Mouse (Mus musculus): Measurements from ENCODE around the gene Mtmr3. TPM values are rescaled to one million over a fixed set of nuclear protein-coding genes. Genes with fewer than 3 reads are reported as not detected.

Mtmr3 gene
- total RNA-seq, 1 experiment, result 30.7 TPM

DNA sequence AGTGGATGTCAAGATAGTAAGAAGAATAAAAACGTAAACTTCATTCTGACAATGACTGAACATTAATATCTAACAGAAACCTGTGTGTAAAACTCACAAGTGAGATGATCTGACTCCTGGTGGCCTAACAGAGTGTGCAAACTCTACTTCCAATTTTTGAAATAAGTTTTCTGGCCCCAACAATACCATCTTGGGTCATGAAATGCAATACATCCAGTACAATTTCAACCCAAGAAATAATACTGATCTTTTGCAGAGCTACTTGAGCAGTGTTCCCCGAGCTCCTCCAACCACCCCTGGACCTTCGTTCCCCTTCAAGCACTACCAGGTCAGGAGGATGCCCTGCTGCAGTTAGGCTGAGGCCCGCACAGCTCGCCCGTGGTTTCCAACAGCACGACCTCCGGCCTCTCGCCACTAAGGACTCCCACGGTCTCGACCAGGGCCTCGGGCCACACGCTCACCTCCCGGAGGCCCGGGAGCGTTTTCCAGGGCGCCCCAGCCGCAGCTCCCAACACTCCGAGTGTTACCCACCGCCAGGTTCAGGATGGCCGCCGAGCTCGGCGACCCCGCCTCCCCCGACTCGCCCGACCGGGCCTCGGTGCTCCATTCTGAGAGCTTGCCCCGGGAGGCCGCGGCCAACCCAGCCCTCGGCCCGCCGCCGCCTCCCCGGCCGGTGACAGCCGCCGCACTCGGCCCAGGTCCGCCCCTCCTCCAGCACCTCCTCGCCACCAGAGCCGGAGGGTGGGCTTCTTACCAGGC, 635 bp downstream of the Mtmr3 start:
- H3K9ac ChIP-seq (ENCODE audit: insufficient read depth, low read depth, low read length, poor library complexity, severe bottlenecking), result peak overlapping the region; percentile 94
- TF ChIP-seq MAFK (IDR thresholded peaks at IDR 0.05; ENCODE audit: insufficient read depth, low read depth, low read length) (no peak), ZC3H11A (IDR thresholded peaks at IDR 0.05; ENCODE audit: borderline replicate concordance, low read depth, low read length) (no peak), CHD2 (IDR thresholded peaks at IDR 0.05; ENCODE audit: low read depth, low read length) (no peak), HCFC1 (IDR thresholded peaks at IDR 0.05; ENCODE audit: borderline replicate concordance, insufficient read depth, low read length) (no peak), ZNF384 (IDR thresholded peaks at IDR 0.05; ENCODE audit: low read depth, low read length) (no peak)

GRCm38 (mm10) chr11:4593491-4593848, 1.2 kb downstream of the Mtmr3 start:
- no peak overlapping the region for H3K9ac ChIP-seq (ENCODE audit: insufficient read depth, low read depth, low read length, poor library complexity, severe bottlenecking)
- no peak for DNase-seq (ENCODE audit: low read depth, low spot score)
- peaks cover 2% of the 10 kb centered on the region; the same call in 1 of the 2 replicates for H3K36me3 ChIP-seq (ENCODE audit: control insufficient read depth, insufficient read depth, low read length, poor library complexity, severe bottlenecking)
- TF ChIP-seq MAFK (IDR thresholded peaks at IDR 0.05; ENCODE audit: insufficient read depth, low read depth, low read length), result no peak
- no peak for TF ChIP-seq ZNF384 (IDR thresholded peaks at IDR 0.05; ENCODE audit: low read depth, low read length)
- no peak for TF ChIP-seq CHD2 (IDR thresholded peaks at IDR 0.05; ENCODE audit: low read depth, low read length)
- no peak for TF ChIP-seq ZC3H11A (IDR thresholded peaks at IDR 0.05; ENCODE audit: borderline replicate concordance, low read depth, low read length)
- no peak for TF ChIP-seq HCFC1 (IDR thresholded peaks at IDR 0.05; ENCODE audit: borderline replicate concordance, insufficient read depth, low read length)
- H3K4me1 ChIP-seq (ENCODE audit: control insufficient read depth in 2 of 2, insufficient read depth in 2 of 2, low read length in 2 of 2, poor library complexity in 1 of 2), result peaks cover 6% of the 10 kb centered on the region in 2 experiments; a peak in 3 of 4 replicates
- peak overlapping the region in 1 of 2 experiments; percentile 94; a peak in 2 of 4 replicates for H3K4me3 ChIP-seq (ENCODE audit: insufficient read depth in 1 of 2, low read depth in 1 of 2, low read length in 2 of 2, poor library complexity in 1 of 2, severe bottlenecking in 1 of 2)
- no peaks in the 10 kb centered on the region for H3K9me3 ChIP-seq (ENCODE audit: control insufficient read depth, insufficient read depth, low read depth, low read length)
- in situ Hi-C loops (cut with MboI; ENCODE audit: low sequenced_read_pairs in 2 of 2, unreplicated experiment in 2 of 2), result no loop called here
- H3K27ac ChIP-seq (ENCODE audit: insufficient read depth, low read depth, low read length, poor library complexity, severe bottlenecking), result no peak overlapping the region

More for the DNA sequence above, 635 bp downstream of the Mtmr3 start:
- peak overlapping the region; percentile 94 for H3K4me3 ChIP-seq (ENCODE audit: insufficient read depth in 1 of 2, low read depth in 1 of 2, low read length in 2 of 2, poor library complexity in 1 of 2, severe bottlenecking in 1 of 2)
- peak overlapping the region; percentile 48; the same call in 1 of the 2 replicates for H3K27ac ChIP-seq (ENCODE audit: insufficient read depth, low read depth, low read length, poor library complexity, severe bottlenecking)
- H3K36me3 ChIP-seq (ENCODE audit: control insufficient read depth, insufficient read depth, low read length, poor library complexity, severe bottlenecking), result peaks cover 2% of the 10 kb centered on the region; the same call in 1 of the 2 replicates
- in situ Hi-C loops (cut with MboI; ENCODE audit: low sequenced_read_pairs in 2 of 2, unreplicated experiment in 2 of 2), result no loop called here
- no peak for DNase-seq (ENCODE audit: low read depth, low spot score)
- peaks cover 6% of the 10 kb centered on the region in 2 experiments; a peak in 3 of 4 replicates for H3K4me1 ChIP-seq (ENCODE audit: control insufficient read depth in 2 of 2, insufficient read depth in 2 of 2, low read length in 2 of 2, poor library complexity in 1 of 2)
- no peaks in the 10 kb centered on the region for H3K9me3 ChIP-seq (ENCODE audit: control insufficient read depth, insufficient read depth, low read depth, low read length)

DNA sequence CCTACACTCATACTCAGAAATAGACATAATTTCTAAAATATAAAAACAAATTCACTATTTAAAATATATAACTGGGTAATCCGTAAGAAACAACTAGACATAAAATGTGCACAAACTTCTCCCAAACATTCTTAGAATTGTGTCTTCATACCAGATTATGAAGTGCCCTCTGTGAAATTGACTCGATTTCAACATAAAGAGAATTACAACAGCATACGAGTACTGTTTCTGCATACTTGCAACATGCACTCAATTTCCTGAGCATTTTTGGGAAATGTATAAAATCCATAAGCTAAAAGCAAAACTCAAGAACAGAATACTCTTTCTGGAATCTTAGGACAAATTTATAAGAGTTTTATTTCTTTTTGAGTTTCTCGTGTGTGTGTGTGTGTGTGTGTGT, 2.9 kb downstream of the Mtmr3 start:
- Histone ChIP-seq H3K9ac (ENCODE audit: insufficient read depth, low read depth, low read length, poor library complexity, severe bottlenecking) (no peak overlapping the region), H3K4me1 (ENCODE audit: control insufficient read depth in 2 of 2, insufficient read depth in 2 of 2, low read length in 2 of 2, poor library complexity in 1 of 2) (peaks cover 6% of the 10 kb centered on the region in 2 experiments; a peak in 3 of 4 replicates), H3K27ac (ENCODE audit: insufficient read depth, low read depth, low read length, poor library complexity, severe bottlenecking) (no peak overlapping the region), H3K4me3 (ENCODE audit: insufficient read depth in 1 of 2, low read depth in 1 of 2, low read length in 2 of 2, poor library complexity in 1 of 2, severe bottlenecking in 1 of 2) (no peak overlapping the region), H3K9me3 (ENCODE audit: control insufficient read depth, insufficient read depth, low read depth, low read length) (no peaks in the 10 kb centered on the region), H3K36me3 (ENCODE audit: control insufficient read depth, insufficient read depth, low read length, poor library complexity, severe bottlenecking) (peaks cover 2% of the 10 kb centered on the region; the same call in 1 of the 2 replicates)
- DNase-seq (ENCODE audit: low read depth, low spot score), result no peak
- TF ChIP-seq MAFK (IDR thresholded peaks at IDR 0.05; ENCODE audit: insufficient read depth, low read depth, low read length) (no peak), ZC3H11A (IDR thresholded peaks at IDR 0.05; ENCODE audit: borderline replicate concordance, low read depth, low read length) (no peak), ZNF384 (IDR thresholded peaks at IDR 0.05; ENCODE audit: low read depth, low read length) (no peak), CHD2 (IDR thresholded peaks at IDR 0.05; ENCODE audit: low read depth, low read length) (no peak), HCFC1 (IDR thresholded peaks at IDR 0.05; ENCODE audit: borderline replicate concordance, insufficient read depth, low read length) (no peak)
- in situ Hi-C loops (cut with MboI; ENCODE audit: low sequenced_read_pairs in 2 of 2, unreplicated experiment in 2 of 2), result no loop called here

DNA sequence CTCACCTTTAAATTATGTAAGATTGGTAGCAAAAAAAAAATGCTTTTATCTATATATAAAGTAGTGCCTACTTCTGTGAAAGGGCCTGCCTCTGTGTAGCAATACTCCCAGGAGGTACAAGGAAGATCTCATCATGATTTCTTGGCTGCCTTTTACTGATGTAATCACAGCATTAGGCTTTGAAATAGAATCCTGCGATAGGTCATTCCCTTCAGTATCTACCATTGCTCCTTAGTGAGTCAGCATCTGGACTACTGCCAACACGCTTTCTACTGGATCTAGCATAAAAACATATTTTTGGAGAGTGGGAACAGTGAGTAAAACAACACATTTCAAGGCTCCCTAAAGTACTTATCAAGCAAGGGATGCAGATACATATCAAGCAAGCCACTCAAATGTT, 16.0 kb downstream of the Mtmr3 start:
- no peaks in the 10 kb centered on the region for H3K4me1 ChIP-seq (ENCODE audit: control insufficient read depth in 2 of 2, insufficient read depth in 2 of 2, low read length in 2 of 2, poor library complexity in 1 of 2)
- H3K27ac ChIP-seq (ENCODE audit: insufficient read depth, low read depth, low read length, poor library complexity, severe bottlenecking), result no peak overlapping the region
- H3K9ac ChIP-seq (ENCODE audit: insufficient read depth, low read depth, low read length, poor library complexity, severe bottlenecking), result no peak overlapping the region
- in situ Hi-C loops (cut with MboI; ENCODE audit: low sequenced_read_pairs in 2 of 2, unreplicated experiment in 2 of 2), result no loop called here
- DNase-seq (ENCODE audit: low read depth, low spot score), result no peak
- H3K9me3 ChIP-seq (ENCODE audit: control insufficient read depth, insufficient read depth, low read depth, low read length), result no peaks in the 10 kb centered on the region
- TF ChIP-seq ZC3H11A (IDR thresholded peaks at IDR 0.05; ENCODE audit: borderline replicate concordance, low read depth, low read length) (no peak), MAFK (IDR thresholded peaks at IDR 0.05; ENCODE audit: insufficient read depth, low read depth, low read length) (no peak), CHD2 (IDR thresholded peaks at IDR 0.05; ENCODE audit: low read depth, low read length) (no peak), ZNF384 (IDR thresholded peaks at IDR 0.05; ENCODE audit: low read depth, low read length) (no peak), HCFC1 (IDR thresholded peaks at IDR 0.05; ENCODE audit: borderline replicate concordance, insufficient read depth, low read length) (no peak)
- H3K36me3 ChIP-seq (ENCODE audit: control insufficient read depth, insufficient read depth, low read length, poor library complexity, severe bottlenecking), result no peaks in the 10 kb centered on the region
- no peak overlapping the region for H3K4me3 ChIP-seq (ENCODE audit: insufficient read depth in 1 of 2, low read depth in 1 of 2, low read length in 2 of 2, poor library complexity in 1 of 2, severe bottlenecking in 1 of 2)

Measured in ES-E14 (cell line).